Mouse (Mus musculus): ENCODE results near the gene Ptpn9.
"Not testable (repeated sequence)": the region's sequence is repeated elsewhere in the genome, so short reads cannot be mapped to it uniquely, and the experiment has no call there.

- TF ChIP-seq CTCF (conservative IDR thresholded peaks at IDR 0.05; ENCODE audit: insufficient read depth, insufficient read length, low read depth, low read length); POLR2A (IDR thresholded peaks at IDR 0.05; ENCODE audit: low read depth, low read length): not testable (repeated sequence)
Observed at GRCm38 (mm10) chr9:56948699-56949098, 46.0 kb upstream of the Ptpn9 start.

Measured in kidney, adult 2 months (tissue).